Mouse (Mus musculus) mouse embryonic stem cell (cell line): ENCODE measurements around the gene 2810459M11Rik.
"Not testable (repeated sequence)": the region's sequence is repeated elsewhere in the genome, so short reads cannot be mapped to it uniquely, and the experiment has no call there.

Experiments
- in situ Hi-C, 2 experiments: fragments of 300-500 bp; cut with MboI; formaldehyde crosslinking; loops; 1 replicate in 1 of 2; 3 replicates in 1 of 2; pipeline ENCODE4 v1.14.3; 2019 to 2020; ENCODE audit warnings: low sequenced_read_pairs in 2 of 2, low pct_unique_long_range_greater_than_20kb in 1 of 2, mixed read lengths in 1 of 2; ENCODE audit not compliant: unreplicated experiment in 1 of 2

2810459M11Rik gene

DNA sequence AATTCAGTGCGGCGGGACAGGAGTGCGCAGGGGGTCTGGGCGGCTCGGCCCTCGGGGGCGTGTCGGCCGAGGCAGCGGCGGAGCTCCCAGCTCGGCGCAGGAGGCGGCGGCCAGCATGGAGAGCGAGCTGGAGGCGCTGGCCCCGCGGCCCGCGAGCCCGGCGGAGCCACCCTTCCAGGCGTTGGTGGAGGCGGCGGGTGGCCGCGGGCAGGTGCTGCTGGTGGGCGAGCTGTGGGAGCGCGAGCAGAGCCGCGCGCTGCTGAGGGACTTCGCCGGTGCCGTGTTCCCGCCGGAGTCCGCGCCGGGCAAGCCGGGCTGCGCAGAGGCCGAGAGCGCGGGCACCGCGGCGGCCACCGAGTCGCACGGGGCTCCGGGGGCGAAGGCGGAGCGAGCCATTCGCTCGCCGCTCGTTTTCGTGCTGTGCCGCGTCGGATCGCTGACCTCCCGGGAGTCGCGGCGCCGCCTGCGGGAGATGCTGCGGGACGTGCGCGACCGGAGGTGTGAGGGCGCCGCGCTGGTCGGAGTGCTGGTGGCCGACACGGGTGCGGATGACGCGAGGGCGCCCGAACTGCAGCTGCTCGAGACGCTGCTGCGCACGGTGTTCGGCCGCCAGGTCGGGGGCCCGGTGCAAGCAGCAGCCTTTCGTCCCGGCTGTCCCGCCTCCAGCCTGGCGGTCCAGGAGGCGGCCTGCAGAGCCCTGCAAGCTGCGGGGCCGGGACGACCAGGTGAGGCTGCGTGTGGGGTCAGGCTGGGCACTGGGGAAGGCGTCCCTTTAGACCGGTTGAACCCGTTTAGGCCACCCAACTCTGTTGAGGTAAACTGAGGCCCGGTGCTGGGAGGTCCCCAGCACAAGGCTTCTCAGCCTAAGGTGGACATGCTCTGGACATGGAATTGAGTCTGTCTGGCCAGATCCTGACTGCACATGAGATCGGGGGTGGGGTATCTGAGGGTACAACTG lies at the start of gene 2810459M11Rik:
Gene 2810459M11Rik (plus strand): TSS at position 16 of the 958 bp plus-strand sequence.
- in situ Hi-C loops = no loop called here

DNA sequence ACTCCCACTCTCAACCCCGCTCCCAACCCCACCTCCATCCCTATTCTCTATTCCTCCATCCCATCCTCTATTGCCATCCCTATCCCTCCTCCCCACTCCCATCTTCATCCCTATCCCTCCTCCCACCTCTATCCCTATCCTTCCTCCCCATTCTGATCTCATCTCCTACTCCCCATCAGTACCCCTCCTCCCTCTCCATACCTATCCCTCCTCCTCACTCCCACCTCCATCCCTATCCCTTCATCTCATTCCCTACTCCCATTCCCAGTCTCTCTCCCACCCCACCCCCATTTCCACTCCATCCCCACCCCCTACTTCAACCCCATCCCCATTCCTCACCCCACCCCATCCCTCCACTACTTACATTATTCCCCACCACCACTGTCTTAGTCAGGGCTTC lies 48.4 kb upstream of the 2810459M11Rik start:
- in situ Hi-C loops = no loop called here

DNA sequence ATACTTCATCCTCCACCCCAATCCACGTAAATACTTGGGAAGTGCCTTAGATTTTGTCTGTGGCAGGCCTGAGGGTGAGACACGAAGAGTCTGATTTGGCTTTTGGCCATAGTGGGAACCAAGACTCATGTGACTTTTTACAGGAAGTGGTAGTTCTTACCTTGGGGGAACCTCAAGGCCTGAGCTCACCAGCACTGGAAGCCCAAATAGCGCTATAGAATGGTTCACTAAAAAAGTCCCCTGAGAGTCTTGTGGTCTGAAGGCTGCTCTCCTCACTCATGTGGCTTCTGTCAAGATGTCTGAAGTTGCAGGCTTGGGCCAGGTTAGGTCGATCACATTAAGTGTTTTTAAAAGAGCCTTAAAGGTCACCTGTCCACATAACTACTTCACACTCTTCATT lies 47.7 kb upstream of the 2810459M11Rik start:
- in situ Hi-C loops = no loop called here

DNA sequence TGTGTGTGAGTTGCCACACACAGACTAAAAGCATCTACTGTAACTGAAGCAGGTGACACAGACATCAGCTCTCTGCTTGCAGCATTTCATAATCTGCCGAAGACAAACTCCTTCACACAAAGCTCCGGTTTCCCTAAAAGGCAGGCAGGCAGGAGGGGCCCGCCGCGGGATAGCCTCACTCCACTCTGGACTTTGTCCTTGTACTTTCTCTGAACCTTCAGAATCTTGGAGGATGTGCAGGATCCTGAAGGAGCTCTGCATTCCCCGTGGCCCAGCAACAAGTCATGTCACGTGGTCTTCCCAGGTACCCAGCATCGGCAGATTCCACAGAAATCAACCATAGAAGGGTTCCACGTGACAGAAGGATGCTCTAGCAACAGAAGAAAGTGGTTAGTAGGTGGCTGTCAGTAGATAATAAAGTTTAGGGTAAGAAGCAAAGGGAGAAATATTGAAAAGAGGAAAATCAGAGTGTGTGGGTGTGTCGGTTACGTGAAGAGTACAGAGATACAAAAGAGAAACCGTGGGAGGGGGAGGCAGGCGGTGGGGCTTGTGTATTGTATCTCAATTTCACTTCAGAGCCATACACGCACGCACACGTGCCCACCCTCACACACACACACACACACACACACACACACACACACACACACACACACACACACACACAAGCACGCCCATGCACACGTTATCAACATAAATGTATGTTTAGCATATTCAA lies 45.7 kb upstream of the 2810459M11Rik start:
- in situ Hi-C loops = loop anchor here in 1 of 2 experiments (10.0 kb wide), 1 partner anchor 145 kb away; no protein-coding TSS in a partner anchor

DNA sequence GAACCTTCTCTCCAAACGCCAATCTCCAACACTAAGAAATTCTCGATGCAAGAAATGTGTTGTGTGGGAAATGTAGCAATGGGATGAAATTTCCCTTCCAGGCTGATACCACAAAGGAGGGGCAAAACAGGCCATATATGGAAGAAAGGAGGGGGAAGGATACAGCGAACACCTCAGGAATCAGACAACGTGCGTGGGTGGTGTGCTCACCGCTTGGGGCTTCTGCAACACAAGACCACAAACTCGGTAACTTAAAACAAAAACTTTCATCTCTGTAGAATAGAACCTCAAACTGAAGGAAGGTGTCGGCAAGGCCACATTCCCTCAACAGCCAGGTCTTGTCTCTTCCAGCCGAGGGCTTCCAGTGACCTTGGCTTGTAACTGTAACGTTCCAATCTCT lies 40.1 kb upstream of the 2810459M11Rik start:
- in situ Hi-C loops = loop anchor here (5.0 to 10.0 kb wide), 3 partner anchors 58 to 153 kb away; no protein-coding TSS in a partner anchor

DNA sequence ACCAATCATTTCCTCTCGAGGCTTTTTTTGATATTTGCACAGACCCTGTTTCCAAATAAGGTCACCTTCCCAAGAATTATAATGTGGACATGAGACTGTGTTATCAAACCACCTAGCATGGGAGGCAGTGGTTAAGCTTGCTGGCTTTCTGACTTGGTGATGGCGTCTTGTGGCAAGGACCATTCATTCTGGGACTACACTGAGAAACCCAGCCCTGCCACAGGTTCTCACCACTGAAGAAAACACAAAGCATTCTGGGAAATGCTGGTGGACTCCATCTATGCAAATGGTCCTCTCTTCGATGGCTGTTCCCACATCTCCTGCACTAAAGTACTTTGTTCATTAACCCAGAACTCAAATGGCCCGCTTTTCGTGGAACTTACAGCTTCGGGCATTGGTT lies 39.6 kb upstream of the 2810459M11Rik start:
- in situ Hi-C loops = loop anchor here (5.0 to 10.0 kb wide), 3 partner anchors 59 to 154 kb away; no protein-coding TSS in a partner anchor

DNA sequence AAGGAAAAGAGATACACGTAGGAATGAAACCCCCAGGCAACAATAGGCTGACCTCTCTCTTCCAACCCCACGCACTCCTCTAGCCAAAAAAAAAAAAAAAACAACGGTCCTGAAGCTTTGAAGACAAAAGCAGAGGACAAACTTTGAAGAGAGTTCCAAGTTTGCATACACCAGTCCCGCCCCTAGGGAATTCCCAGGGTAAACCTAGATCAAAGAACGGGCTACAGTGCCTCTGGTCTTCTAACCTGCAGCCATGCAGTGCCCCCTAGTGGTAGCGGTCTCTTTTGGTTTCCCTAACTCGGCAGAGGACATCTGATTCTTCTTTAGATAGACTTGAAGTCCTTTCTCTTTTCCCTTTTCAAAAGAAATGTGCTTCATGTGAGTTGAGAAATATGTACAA lies 37.9 kb upstream of the 2810459M11Rik start:
- in situ Hi-C loops = loop anchor here (5.0 to 10.0 kb wide), 3 partner anchors 60 to 155 kb away; no protein-coding TSS in a partner anchor

DNA sequence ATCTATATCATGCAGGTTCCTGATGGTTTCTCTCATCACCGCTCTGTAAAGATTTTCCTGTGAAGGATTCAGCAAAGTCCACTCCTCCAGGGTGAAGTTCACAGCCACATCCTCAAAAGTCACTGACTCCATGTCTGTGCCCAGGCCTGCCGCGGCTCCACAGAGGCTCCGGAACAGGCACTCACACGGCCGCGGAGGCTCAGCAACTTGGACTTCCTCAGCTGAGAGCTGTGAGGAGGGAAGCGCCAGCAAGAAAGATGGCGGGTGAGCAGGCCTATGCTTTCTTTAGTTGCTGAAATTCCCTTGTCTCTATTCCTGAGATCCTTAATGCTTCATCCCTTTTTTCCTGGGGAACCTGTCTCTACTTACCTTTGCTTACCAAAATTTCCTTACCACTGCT lies 29.9 kb upstream of the 2810459M11Rik start:
- in situ Hi-C loops = not testable (repeated sequence)

DNA sequence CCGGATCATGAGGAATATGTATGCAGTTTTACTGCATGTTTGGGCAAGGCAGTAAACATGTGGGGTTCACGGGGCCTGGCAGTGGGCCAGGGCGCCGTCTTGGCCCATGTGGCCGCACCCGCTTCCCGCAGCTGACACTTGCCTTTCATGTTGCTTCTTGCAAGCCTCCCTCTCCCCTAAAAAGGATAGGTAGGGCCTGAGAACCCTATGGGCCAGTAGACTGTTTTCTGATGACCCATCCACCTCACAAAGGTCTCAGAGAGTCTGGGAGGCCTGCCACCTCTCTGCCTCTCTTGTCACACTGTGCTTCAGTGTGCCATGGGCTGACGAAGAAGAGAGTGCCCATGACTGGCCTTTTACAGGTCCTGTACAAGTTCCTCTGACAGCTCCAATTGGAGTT lies 29.1 kb upstream of the 2810459M11Rik start, which contains the start of gene Spata3:
Gene Spata3 (plus strand): TSS at position 301 of the 400 bp plus-strand sequence.
- in situ Hi-C loops = no loop called here

DNA sequence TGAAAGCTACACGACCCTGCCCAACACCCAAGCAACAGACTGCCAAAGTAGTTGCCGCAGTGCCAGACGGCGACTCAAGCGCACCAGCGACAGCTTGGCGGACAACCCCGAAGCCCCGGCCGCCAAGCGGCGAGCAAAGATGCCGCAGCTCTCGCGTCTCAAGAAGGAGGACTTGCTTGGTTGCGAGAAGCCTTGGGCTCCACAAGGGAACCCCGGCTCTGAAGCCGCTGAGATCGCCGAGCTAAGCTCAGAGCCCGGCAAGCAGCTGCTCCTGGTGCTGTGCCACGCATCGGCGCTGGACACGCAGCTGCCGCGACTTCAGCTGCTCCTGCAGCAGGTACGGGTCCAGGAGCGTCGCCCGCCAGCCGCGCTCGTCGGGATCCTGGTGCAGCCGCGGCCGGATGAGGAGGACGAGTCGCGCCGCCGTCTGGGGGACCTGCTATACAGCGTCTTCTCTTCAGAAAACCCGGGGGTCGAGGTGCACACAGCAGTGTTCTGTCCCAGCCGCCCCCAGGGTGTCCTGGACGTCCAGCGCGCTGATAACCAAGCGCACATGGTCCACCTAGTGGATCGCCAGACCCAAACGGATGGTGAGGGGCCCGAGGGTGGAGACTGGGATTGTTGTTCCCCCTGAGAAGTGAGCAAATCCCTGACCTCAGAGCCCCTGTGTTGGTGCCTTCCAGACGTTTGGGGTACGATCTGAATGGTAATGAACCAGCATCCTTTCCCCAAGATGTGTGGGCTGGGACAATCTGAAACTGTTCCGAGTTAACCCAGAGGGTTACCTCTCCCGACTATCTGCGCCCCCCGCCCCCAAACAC lies 27.2 kb upstream of the 2810459M11Rik start:
- in situ Hi-C loops = no loop called here

DNA sequence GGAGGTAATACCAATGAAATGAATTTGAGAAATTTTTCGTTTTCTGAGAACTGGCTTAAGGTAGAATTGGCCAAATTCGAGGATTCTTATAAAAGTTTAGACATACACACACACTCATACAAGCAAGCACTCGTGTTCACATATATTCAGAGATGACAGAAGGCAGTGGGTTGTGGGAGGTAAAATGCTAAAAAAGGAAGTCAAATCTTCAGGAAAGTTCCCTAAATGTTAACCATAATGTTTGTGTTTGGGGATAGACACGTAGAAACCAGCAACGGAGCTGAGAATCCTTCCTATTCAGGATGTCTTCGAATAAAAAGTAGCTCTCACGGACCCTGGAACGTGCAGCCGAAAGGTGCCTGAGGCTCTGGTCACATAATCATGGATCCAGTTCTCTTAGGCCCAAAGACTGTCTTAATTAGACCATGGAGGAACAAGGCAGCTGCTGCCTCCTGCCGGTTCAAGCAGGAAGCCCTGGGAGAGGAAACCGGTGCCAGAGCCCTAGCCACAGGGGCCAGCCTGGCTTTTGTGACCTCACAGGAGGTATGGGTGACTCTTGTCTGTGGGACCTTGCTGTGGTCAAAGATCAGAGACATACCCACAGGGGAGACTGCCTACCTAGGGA lies 24.2 kb upstream of the 2810459M11Rik start:
- in situ Hi-C loops = no loop called here

DNA sequence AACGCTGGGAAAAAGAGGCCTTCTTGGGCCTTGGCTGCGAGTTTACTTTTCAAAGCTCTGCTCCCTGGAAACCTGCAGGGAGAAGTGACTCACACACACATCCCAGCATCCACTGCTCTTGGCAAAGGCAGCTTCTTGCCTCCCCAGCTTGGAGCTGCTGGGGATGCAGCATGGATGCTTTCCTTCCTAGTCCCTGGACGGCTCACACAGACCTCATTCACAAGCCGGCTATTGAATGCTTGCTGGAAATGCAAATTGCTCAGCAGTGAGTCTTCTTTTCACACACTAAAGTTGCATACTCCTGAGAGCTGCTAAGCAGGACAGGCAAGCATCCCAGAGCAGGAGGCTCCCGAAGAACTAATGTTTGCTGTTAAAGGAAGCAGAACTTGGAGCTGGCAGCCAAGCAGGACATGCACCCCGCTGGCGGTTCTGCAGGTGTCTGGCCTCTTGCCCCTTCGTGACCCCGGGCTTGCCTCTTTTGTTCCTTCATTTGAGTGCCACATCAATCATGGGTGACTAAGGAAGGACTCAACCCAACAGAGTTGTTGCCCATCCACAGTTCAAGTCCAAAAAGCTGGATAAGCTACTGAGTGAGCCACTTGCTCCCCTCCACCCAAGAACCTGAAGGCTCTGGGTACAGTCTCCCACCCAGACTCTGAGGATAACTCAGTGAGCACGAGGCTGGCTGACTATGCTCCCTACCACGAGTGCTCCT lies 13.2 kb upstream of the 2810459M11Rik start:
- in situ Hi-C loops = no loop called here

DNA sequence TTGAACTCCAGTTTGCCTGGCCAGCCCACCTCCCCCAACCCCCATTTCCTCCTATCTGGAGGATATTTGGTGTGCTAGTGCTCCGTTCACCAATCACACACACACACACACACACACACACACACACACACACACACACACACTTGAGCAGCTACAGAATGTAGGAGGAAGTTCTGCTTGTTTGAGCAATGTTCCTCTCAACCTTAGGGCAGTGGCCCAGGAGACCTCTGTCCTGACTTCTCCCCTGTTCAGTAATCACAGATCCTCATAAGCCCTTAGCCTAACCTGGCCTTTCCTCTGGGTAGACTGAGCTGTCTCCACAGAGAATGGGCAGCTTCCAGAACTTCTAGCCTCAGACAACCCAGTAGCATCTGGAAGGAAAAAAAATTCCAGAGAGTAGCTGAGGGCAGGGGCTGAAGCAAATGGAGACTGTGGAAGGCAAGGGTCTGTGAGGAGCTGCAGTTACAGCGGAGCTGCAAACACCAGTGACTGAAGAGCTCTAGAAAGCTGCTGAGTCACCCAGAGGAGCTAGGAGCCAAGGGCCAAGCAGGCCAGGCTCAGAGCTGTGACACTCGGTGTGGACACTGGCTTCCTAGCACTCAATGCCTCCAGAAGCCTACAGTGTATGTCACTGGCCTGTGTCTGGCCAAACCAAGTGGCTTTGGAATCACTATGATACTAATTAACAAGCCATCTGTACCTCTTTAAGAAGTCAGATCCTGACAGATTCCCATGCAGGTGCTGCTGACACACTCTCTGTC lies 7.3 kb upstream of the 2810459M11Rik start:
- in situ Hi-C loops = no loop called here

DNA sequence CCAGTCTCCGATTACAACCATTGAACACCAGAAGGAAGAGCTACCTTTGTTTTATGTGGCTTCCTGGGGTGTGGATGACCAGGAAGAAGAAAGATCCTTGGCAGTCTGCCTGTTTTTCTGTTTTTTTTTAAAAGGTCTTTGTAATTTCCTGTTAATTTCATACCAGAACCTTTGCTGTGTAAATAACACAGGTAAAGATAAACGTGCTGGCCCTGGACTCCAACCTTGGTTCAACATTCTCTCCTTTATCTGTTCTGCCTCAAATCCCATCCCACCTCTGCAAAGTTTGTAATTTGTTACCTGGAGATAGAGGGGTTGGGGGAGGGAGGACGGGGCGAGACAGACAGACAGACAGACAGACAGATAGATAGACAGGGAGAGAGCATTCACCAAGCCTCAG lies 5.5 kb upstream of the 2810459M11Rik start:
- in situ Hi-C loops = no loop called here

DNA sequence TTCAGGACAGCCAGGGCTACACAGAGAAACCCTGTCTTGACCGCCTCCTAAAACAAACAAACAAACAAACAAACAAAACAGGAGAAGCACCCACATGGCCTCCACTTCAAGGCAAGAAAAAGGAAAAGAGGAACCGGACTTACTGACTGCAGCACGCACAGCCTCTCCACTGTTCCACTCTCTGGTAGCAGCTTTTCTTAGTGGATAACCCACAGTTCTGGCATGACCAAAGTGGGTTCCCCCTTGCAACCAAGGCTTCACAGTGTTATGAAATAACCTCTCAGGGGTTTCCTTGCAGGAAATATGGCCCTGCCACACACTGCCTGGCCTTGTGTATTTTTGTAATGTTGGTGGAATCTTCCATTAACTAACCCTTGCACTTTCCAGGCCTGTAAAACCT lies 4.8 kb upstream of the 2810459M11Rik start:
- in situ Hi-C loops = no loop called here

DNA sequence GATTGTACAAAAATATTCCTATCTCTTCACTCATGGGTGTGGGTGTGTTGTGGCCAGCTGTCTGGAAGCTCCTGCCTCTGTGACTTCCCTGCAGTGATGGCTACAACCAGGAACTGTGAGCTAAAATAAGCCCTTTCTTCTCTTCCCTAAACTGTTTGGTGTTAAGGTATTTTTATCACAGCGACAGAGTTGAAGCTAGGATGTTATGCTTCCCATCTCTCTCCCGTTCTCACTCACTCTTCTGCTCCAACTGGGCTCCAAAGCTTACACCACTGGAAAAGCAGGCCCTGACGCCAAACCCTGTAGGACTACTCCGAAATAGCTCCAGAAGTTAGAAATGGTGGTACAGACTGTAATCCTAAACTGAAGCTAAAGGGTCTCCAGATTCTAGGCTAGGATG lies 607 bp upstream of the 2810459M11Rik start:
- in situ Hi-C loops = no loop called here
